Mouse (Mus musculus) A20 (cell line): ENCODE results near the gene Zfp72.

Source experiments
- DNase-seq: peaks from one replicate; pipeline ENCODE4 v3.0.0-alpha.2; 2011; ENCODE audit warnings: low read depth, low spot score

The Zfp72 gene

GRCm38 (mm10) chr13:74390371-74390990 lies at the start of gene Zfp72:
Gene Zfp72, minus strand, starts transcription at chr13:74390836.
- peak; percentile 71 for DNase-seq

- no peak for DNase-seq
Measured at GRCm38 (mm10) chr13:74439895-74440294, 49.3 kb upstream of the Zfp72 start.

- no peak for DNase-seq
Measured at GRCm38 (mm10) chr13:74399298-74399839, 8.7 kb upstream of the Zfp72 start, which contains the start of gene Ftl1-ps1. Gene Ftl1-ps1, plus strand, starts transcription at chr13:74399694.

- DNase-seq = no peak
Measured at GRCm38 (mm10) chr13:74391156-74391555, 520 bp upstream of the Zfp72 start.

GRCm38 (mm10) chr13:74389730-74390129 lies 906 bp downstream of the Zfp72 start:
- DNase-seq = no peak

DNA sequence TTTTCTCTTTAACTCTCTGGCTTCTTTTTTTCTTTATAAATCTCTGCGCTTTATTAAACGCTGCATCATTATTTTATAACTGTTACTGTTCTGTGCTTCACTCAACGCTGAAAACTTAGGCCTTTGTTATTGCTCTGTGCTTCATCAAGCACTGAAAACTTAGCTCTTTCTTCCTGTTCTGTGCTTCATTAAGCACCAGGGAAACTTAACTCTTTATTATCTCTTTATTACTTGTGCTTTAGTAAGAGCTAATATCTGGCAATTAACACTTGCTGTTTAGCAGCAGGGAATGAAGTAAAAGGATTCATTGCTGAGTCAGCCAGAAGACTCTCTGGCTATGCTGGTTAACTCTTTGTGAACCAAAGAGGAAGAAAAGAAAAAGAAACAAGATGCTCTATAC lies 8.3 kb downstream of the Zfp72 start:
- DNase-seq = no peak

GRCm38 (mm10) chr13:74381533-74382276 lies 8.9 kb downstream of the Zfp72 start:
- DNase-seq = no peak

DNA sequence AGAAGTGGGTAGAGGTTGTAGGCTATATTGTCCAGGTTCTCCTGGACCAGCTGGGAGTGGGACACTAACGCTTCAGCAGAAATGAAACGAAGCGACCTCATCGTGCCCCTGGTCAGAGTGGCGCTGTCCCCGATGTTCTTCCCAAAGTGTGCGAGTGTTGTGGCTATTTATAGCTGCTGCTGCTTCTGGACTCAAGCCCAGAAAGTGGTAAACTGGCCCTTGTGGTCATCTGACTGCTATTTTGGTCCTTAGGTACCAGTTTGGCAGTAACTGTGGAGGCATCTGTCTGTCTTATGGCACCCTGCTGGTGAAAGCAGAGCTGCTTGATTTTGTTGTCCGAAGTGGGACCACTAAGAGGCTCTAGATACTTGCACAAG lies 26.8 kb downstream of the Zfp72 start, which contains the start of gene Lrrc14b:
Lrrc14b (minus strand) TSS at position 147 of the 377 bp plus-strand sequence.
- no peak for DNase-seq

- DNase-seq = no peak
Measured at GRCm38 (mm10) chr13:74363176-74363858, 27.3 kb downstream of the Zfp72 start.

GRCm38 (mm10) chr13:74362218-74362617 lies 28.4 kb downstream of the Zfp72 start:
- peak; percentile 50 for DNase-seq

DNA sequence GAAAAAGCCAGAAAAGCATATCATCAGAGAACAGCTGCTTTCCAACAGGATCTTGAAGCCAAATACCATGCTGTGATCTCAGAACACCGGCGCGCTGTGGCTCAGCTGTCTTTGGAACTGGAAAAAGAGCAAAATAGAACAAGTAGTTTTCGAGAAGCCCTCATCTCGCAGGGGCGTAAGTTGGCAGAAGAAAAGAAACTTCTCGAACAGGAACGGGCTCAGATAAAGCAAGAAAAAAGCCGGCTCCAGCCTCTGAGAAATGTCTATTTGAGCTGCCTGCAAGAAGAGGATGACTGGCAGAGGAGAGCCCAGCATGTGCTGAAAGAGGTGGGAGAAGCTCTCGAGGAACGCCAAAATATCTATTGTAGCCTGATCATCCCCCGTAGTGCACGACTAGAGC lies 34.1 kb downstream of the Zfp72 start:
- no peak for DNase-seq

- DNase-seq = no peak
Measured at GRCm38 (mm10) chr13:74350435-74350906, 40.2 kb downstream of the Zfp72 start.

GRCm38 (mm10) chr13:74349566-74350434 lies 40.8 kb downstream of the Zfp72 start, which contains the start of the genes Sdha and Ccdc127:
Gene Sdha, minus strand, starts transcription at chr13:74350280.
Gene Ccdc127, plus strand, starts transcription at chr13:74350309.
- DNase-seq = peak; percentile 97

DNA sequence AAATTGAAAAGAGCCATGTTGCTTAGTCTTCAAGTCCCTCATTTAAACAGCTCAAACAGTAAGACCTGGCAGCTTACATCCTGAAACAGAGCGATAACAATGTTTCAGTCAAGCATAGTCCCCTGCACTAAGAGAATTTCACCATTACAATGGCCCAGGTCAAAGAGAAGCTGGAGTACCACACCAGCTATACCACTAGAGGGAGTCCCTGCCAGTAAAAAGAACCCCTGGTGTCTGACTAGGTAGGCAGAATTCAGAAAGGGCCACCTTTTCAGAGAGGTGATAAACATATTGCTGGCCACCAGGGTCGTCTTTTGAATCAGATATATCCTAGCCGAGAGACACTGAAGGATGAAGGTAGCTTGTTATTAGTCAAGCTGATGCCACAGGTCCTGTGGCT lies 49.6 kb downstream of the Zfp72 start:
- DNase-seq = peak; percentile 70

GRCm38 (mm10) chr13:74329321-74329720 lies 61.3 kb downstream of the Zfp72 start:
- DNase-seq = no peak
